Mouse (Mus musculus): Measurements from ENCODE around the gene Nxnl1.

DNA sequence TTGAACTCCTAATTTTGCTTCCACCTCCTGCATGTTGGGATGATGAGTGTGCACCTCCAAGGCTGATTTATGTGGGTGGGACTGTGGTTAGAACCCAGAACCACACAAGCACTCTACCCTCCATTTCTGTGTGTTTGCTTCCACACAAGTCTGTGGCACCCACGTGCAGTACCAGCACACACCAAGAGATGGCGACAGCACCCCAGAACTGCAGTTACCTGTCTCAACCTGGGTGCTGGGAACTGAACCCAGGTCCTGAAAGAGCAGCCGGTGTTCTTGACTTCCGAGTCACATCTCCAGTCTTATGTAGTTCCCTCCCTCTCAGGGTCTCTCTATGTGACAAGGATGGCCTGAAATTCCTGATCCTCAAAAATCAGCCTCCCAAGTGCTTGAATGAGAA, 2.4 kb downstream of the Nxnl1 start:
- TF ChIP-seq CTCF (IDR thresholded peaks at IDR 0.05; ENCODE audit: control insufficient read depth, insufficient read depth, low read length) (0 out of 2 replicates have a peak, but pooled peaks have one; percentile 3), POLR2A (IDR thresholded peaks at IDR 0.05; ENCODE audit: borderline replicate concordance, control insufficient read depth, low read depth, low read length) (no peak)

All from bone marrow, adult 2 months (tissue).